Mouse (Mus musculus): Measurements from ENCODE around the gene Gpx1. TPM values are rescaled to one million over a fixed set of nuclear protein-coding genes. Genes with fewer than 3 reads are reported as not detected.

Gene Gpx1
- total RNA-seq, 2 experiments from 2014 or later = 887 to 1,807 TPM

GRCm38 (mm10) chr9:108388601-108389000, 49.9 kb downstream of the Gpx1 start:
- no peak for ATAC-seq (replicated peaks; ENCODE audit: low FRiP score, low TSS enrichment, poor library complexity, severe bottlenecking)

GRCm38 (mm10) chr9:108389220-108389619, 50.5 kb downstream of the Gpx1 start:
- ATAC-seq (replicated peaks; ENCODE audit: low FRiP score, low TSS enrichment, poor library complexity, severe bottlenecking) = no peak

Other genes with a start within 250 kb of the Gpx1 start
- 162 and 202 TPM in 2 replicates for gene Apeh, start 244.3 kb upstream of the Gpx1 start, total RNA-seq (2014; fragmentation: Nextera tagmentation)
- 119 and 214 TPM in 2 replicates for gene Apeh, start 244.3 kb upstream of the Gpx1 start, total RNA-seq (2017)
- 5.5 and 7.4 TPM in 2 replicates for gene Bsn, start 148.5 kb upstream of the Gpx1 start, total RNA-seq (2014; fragmentation: Nextera tagmentation)
- gene Bsn, start 148.5 kb upstream of the Gpx1 start, total RNA-seq (2017) = 2.3 and 2.9 TPM in 2 replicates
- gene Dag1, start 74.9 kb upstream of the Gpx1 start, total RNA-seq (2014; fragmentation: Nextera tagmentation) = 10.2 and 12.9 TPM in 2 replicates
- 4.6 and 5.1 TPM in 2 replicates for gene Dag1, start 74.9 kb upstream of the Gpx1 start, total RNA-seq (2017)
- gene Nicn1, start 48.5 kb upstream of the Gpx1 start, total RNA-seq (2014; fragmentation: Nextera tagmentation) = 3.1 and 5.0 TPM in 2 replicates
- 1.4 TPM in 1 of 2 replicates, not detected in the other for gene Nicn1, start 48.5 kb upstream of the Gpx1 start, total RNA-seq (2017)
- gene Amt, start 42.0 kb upstream of the Gpx1 start, total RNA-seq (2014; fragmentation: Nextera tagmentation) = 0.28 TPM in 1 of 2 replicates, not detected in the other
- gene Amt, start 42.0 kb upstream of the Gpx1 start, total RNA-seq (2017) = 0.23 TPM in 1 of 2 replicates, not detected in the other
- gene Rhoa, start 32.8 kb upstream of the Gpx1 start, total RNA-seq (2014; fragmentation: Nextera tagmentation) = 148 and 275 TPM in 2 replicates
- 249 and 303 TPM in 2 replicates for gene Rhoa, start 32.8 kb upstream of the Gpx1 start, total RNA-seq (2017)
- 2.8 and 8.2 TPM in 2 replicates for gene Tcta, start 32.7 kb upstream of the Gpx1 start, total RNA-seq (2014; fragmentation: Nextera tagmentation)
- 1.4 and 4.3 TPM in 2 replicates for gene Tcta, start 32.7 kb upstream of the Gpx1 start, total RNA-seq (2017)
- gene Usp4, start 8.9 kb downstream of the Gpx1 start, total RNA-seq (2014; fragmentation: Nextera tagmentation) = 131 and 136 TPM in 2 replicates
- gene Usp4, start 8.9 kb downstream of the Gpx1 start, total RNA-seq (2017) = 62.4 and 84.2 TPM in 2 replicates
- 0.52 and 1.7 TPM in 2 replicates for gene 1700102P08Rik, start 53.9 kb downstream of the Gpx1 start, total RNA-seq (2014; fragmentation: Nextera tagmentation)
- gene 1700102P08Rik, start 53.9 kb downstream of the Gpx1 start, total RNA-seq (2017) = 4.3 TPM in 1 of 2 replicates, not detected in the other
- gene Ccdc36, start 89.6 kb downstream of the Gpx1 start, total RNA-seq (2014; fragmentation: Nextera tagmentation) = not detected in 2 replicates
- not detected in 2 replicates for gene Ccdc36, start 89.6 kb downstream of the Gpx1 start, total RNA-seq (2017)
- gene BC048562, start 97.6 kb downstream of the Gpx1 start, total RNA-seq (2014; fragmentation: Nextera tagmentation) = not detected in 2 replicates
- not detected in 2 replicates for gene BC048562, start 97.6 kb downstream of the Gpx1 start, total RNA-seq (2017)
- 19.6 and 42.3 TPM in 2 replicates for gene Ccdc71, start 121.6 kb downstream of the Gpx1 start, total RNA-seq (2014; fragmentation: Nextera tagmentation)
- gene Ccdc71, start 121.6 kb downstream of the Gpx1 start, total RNA-seq (2017) = 13.2 and 13.6 TPM in 2 replicates
- 8.0 and 29.6 TPM in 2 replicates for gene Klhdc8b, start 122.7 kb downstream of the Gpx1 start, total RNA-seq (2014; fragmentation: Nextera tagmentation)
- gene Klhdc8b, start 122.7 kb downstream of the Gpx1 start, total RNA-seq (2017) = 6.2 and 21.7 TPM in 2 replicates
- not detected in 2 replicates for gene Lamb2, start 140.8 kb downstream of the Gpx1 start, total RNA-seq (2014; fragmentation: Nextera tagmentation)
- gene Lamb2, start 140.8 kb downstream of the Gpx1 start, total RNA-seq (2017) = 0.66 TPM in 1 of 2 replicates, not detected in the other
- gene Usp19, start 151.7 kb downstream of the Gpx1 start, total RNA-seq (2014; fragmentation: Nextera tagmentation) = 127 and 134 TPM in 2 replicates
- gene Usp19, start 151.7 kb downstream of the Gpx1 start, total RNA-seq (2017) = 37.8 and 51.0 TPM in 2 replicates
- gene Qars, start 168.8 kb downstream of the Gpx1 start, total RNA-seq (2014; fragmentation: Nextera tagmentation) = 356 and 390 TPM in 2 replicates
- gene Qars, start 168.8 kb downstream of the Gpx1 start, total RNA-seq (2017) = 235 and 321 TPM in 2 replicates
- 115 and 171 TPM in 2 replicates for gene Qrich1, start 177.9 kb downstream of the Gpx1 start, total RNA-seq (2014; fragmentation: Nextera tagmentation)
- 146 and 150 TPM in 2 replicates for gene Qrich1, start 177.9 kb downstream of the Gpx1 start, total RNA-seq (2017)
- 430 and 507 TPM in 2 replicates for gene Impdh2, start 221.4 kb downstream of the Gpx1 start, total RNA-seq (2014; fragmentation: Nextera tagmentation)
- gene Impdh2, start 221.4 kb downstream of the Gpx1 start, total RNA-seq (2017) = 413 and 539 TPM in 2 replicates
- 21.9 and 31.1 TPM in 2 replicates for gene Ndufaf3, start 228.5 kb downstream of the Gpx1 start, total RNA-seq (2014; fragmentation: Nextera tagmentation)
- 14.1 and 28.7 TPM in 2 replicates for gene Ndufaf3, start 228.5 kb downstream of the Gpx1 start, total RNA-seq (2017)
- gene Dalrd3, start 231.0 kb downstream of the Gpx1 start, total RNA-seq (2014; fragmentation: Nextera tagmentation) = 119 and 182 TPM in 2 replicates
- gene Dalrd3, start 231.0 kb downstream of the Gpx1 start, total RNA-seq (2017) = 27.5 and 61.0 TPM in 2 replicates
- gene Wdr6, start 239.8 kb downstream of the Gpx1 start, total RNA-seq (2014; fragmentation: Nextera tagmentation) = 33.2 and 34.7 TPM in 2 replicates
- gene Wdr6, start 239.8 kb downstream of the Gpx1 start, total RNA-seq (2017) = 25.8 and 26.8 TPM in 2 replicates

All from megakaryocyte-erythroid progenitor cell, adult 5-6 weeks (primary cell).